Mouse (Mus musculus) olfactory bulb, adult 2 months (tissue): ENCODE data around the gene Utp18.

Source experiments
- CTCF ChIP-seq: fragments of 200-500 bp; IDR thresholded peaks from 2 replicates; pipeline ENCODE4 v1.5.1; 2012; ENCODE audit warnings: low read depth, mild to moderate bottlenecking, low read length, moderate library complexity; ENCODE audit not compliant: insufficient read depth
- POLR2A ChIP-seq: fragments of 200-500 bp; IDR thresholded peaks from 2 replicates; pipeline ENCODE4 v1.6.1; 2012; ENCODE audit warnings: mild to moderate bottlenecking, low read depth, low read length, moderate library complexity; ENCODE audit not compliant: insufficient read depth

- TF ChIP-seq CTCF = no peak
- no peak for TF ChIP-seq POLR2A
Measured at GRCm38 (mm10) chr11:93852546-93852945, 33.0 kb downstream of the Utp18 start.
